Mouse (Mus musculus): ENCODE measurements around the gene Nck1. TPM values are rescaled to one million over a fixed set of nuclear protein-coding genes. Genes with fewer than 3 reads are reported as not detected.

Nck1 gene
- 34.6 and 36.0 TPM in 2 replicates for polyA plus RNA-seq (2015; fragmentation: Nextera tagmentation; extraction: Ambion mirVana)

GRCm38 (mm10) chr9:100545715-100546593, at the start of gene Nck1:
TSS of gene Nck1 (minus strand) at chr9:100546134.

GRCm38 (mm10) chr9:100570626-100571233, 24.8 kb upstream of the Nck1 start, which contains the start of gene Slc35g2:
TSS of gene Slc35g2 (minus strand) at chr9:100571090.

GRCm38 (mm10) chr9:100486431-100486830, 59.5 kb downstream of the Nck1 start, which contains the start of gene Il20rb:
TSS of gene Il20rb (minus strand) at chr9:100486788.

Other genes starting within 250 kb of the Nck1 start
- gene Il20rb, start 59.3 kb downstream of the Nck1 start, polyA plus RNA-seq (2015; fragmentation: Nextera tagmentation; extraction: Ambion mirVana): 2.1 TPM in 2 replicates
- 2.8 and 3.5 TPM in 2 replicates for gene Slc35g2, start 25.0 kb upstream of the Nck1 start, polyA plus RNA-seq (2015; fragmentation: Nextera tagmentation; extraction: Ambion mirVana)
- gene Stag1, start 51.7 kb upstream of the Nck1 start, polyA plus RNA-seq (2015; fragmentation: Nextera tagmentation; extraction: Ambion mirVana): 22.0 and 26.8 TPM in 2 replicates

All from urinary bladder, postnatal 0 days (tissue).